Mouse (Mus musculus) heart, embryonic 14.5 days (tissue): Measurements from ENCODE around the gene Atg14. TPM values are rescaled to one million over a fixed set of nuclear protein-coding genes. Genes with fewer than 3 reads are reported as not detected.
"Not testable (repeated sequence)": the region's sequence is repeated elsewhere in the genome, so short reads cannot be mapped to it uniquely, and the experiment has no call there.

ENCODE experiments used
- ATAC-seq: fragments of 200-750 bp; cut with Nextera tagmentation; 2 replicates; pipeline ENCODE4 v1.8.0; 2017; ENCODE audit warnings: low read depth, moderate TSS enrichment; ENCODE audit not compliant: insufficient number of reproducible peaks, insufficient read depth, low FRiP score
- H3K27ac ChIP-seq, 2 experiments: fragments of 200-500 bp in 1 of 2; fragments of 300-500 bp in 1 of 2; sonication (generic) in 1 of 2; replicated peaks in 1 of 2; 2 replicates each; pipeline ENCODE4 v1.5.1; 2012 to 2014; ENCODE audit warnings: low read depth in 2 of 2, low read length in 2 of 2, control low read depth in 1 of 2, mild to moderate bottlenecking in 1 of 2, mixed read lengths in 1 of 2; ENCODE audit not compliant: control insufficient read depth in 1 of 2, insufficient read depth in 1 of 2
- H3K27me3 ChIP-seq: fragments of 300-500 bp; sonication (generic); 2 replicates; pipeline ENCODE4 v1.6.1; 2014; ENCODE audit warnings: mild to moderate bottlenecking, low read length, control low read depth; ENCODE audit not compliant: control insufficient read depth, insufficient read depth
- H3K36me3 ChIP-seq: fragments of 300-500 bp; sonication (generic); 2 replicates; pipeline ENCODE4 v1.6.1; 2014; ENCODE audit warnings: mild to moderate bottlenecking, control low read depth, low read length, mixed read lengths; ENCODE audit not compliant: control insufficient read depth, insufficient read depth
- H3K4me1 ChIP-seq, 2 experiments: fragments of 200-500 bp in 1 of 2; fragments of 300-500 bp in 1 of 2; sonication (generic) in 1 of 2; 2 replicates each; pipeline ENCODE4 v1.6.1; 2012 to 2014; ENCODE audit warnings: low read length in 2 of 2, control low read depth in 1 of 2, mixed read lengths in 1 of 2; ENCODE audit not compliant: control insufficient read depth in 2 of 2, insufficient read depth in 2 of 2
- H3K4me2 ChIP-seq: fragments of 300-500 bp; sonication (generic); 2 replicates; pipeline ENCODE4 v1.6.1; 2014; ENCODE audit warnings: mild to moderate bottlenecking, low read length
- H3K4me3 ChIP-seq, 2 experiments: fragments of 200-500 bp in 1 of 2; fragments of 300-500 bp in 1 of 2; sonication (generic) in 1 of 2; 2 replicates each; pipeline ENCODE4 v1.5.1; 2012 to 2014; ENCODE audit warnings: low read length in 2 of 2, mild to moderate bottlenecking in 2 of 2, control low read depth in 1 of 2, low read depth in 1 of 2, moderate library complexity in 1 of 2; ENCODE audit not compliant: control insufficient read depth in 1 of 2, insufficient read depth in 1 of 2
- H3K9ac ChIP-seq: fragments of 300-500 bp; sonication (generic); 2 replicates; pipeline ENCODE4 v1.6.1; 2014; ENCODE audit warnings: mild to moderate bottlenecking, low read length
- H3K9me3 ChIP-seq: fragments of 300-500 bp; sonication (generic); 2 replicates; pipeline ENCODE4 v1.6.1; 2016; ENCODE audit warnings: low read length, control low read depth; ENCODE audit not compliant: control insufficient read depth
- WGBS: fragments of 180-500 bp; shearing (Covaris S2); extraction: QIAGEN DNeasy Blood & Tissue Kit; methylation state at CpG from one replicate; pipeline ENCODE4 v1.1.7; 2014; 5-methylcytosine and 5-hydroxymethylcytosine counted together
- polyA plus RNA-seq: library from polyadenylated mRNA; unstranded; fragments of >200 nt; fragmentation: Nextera tagmentation; extraction: Ambion mirVana; gene quantifications from 2 replicates; pipeline ENCODE4 v1.2.1, GENCODE M21; 2014

Atg14 gene
- 10.7 and 12.0 TPM in 2 replicates for polyA plus RNA-seq

DNA sequence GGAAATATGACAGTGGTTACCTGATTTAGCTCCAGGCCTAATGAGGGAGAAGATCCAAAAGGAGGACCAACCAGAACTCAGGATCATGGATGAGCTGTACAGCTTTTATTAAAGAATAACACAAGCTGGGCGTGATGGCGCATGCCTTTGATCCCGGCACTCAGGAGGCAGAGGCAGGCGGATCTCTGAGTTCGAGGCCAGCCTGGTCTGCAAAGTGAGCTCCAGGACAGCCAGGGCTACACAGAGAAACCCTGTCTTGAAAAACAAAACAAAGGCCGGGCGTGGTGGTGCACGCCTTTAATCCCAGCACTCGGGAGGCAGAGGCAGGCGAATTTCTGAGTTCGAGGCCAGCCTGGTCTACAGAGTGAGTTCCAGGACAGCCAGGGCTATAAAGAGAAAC is at the start of gene Atg14:
TSS of gene Atg14 (minus strand) at position 101 of the 400 bp plus-strand sequence.
- not testable (repeated sequence) for H3K4me2 ChIP-seq, H3K27ac ChIP-seq, H3K4me1 ChIP-seq, H3K27me3 ChIP-seq, ATAC-seq, H3K9me3 ChIP-seq, H3K9ac ChIP-seq, H3K4me3 ChIP-seq, H3K36me3 ChIP-seq
- WGBS, result 83% methylated on average over 11 of the region's 11 CpGs

DNA sequence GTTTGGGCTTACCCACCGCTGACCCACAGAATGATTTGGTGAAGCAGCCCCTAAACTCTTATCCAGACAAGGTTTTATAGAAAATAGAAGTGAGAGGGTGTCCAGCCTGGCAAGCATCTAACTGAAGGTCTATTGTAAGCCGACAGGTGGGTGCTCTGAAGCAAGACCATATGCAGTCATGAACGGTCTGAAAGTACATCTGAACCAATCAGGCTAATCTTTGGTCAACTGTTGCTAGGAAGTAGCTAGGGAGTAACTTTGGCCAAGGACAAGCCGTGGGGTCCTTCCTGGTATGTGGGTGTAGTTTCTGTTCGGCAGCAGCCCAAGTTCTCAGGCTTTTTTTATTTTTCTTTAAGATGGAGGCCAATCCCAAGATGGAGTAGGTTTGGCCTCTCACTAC is 48.4 kb upstream of the Atg14 start:
- ATAC-seq, result no peak
- Histone ChIP-seq H3K4me2 (no peak overlapping the region), H3K9ac (no peak overlapping the region), H3K27ac (no peak overlapping the region), H3K36me3 (no peaks in the 10 kb centered on the region), H3K9me3 (no peaks in the 10 kb centered on the region), H3K4me3 (no peak overlapping the region), H3K4me1 (no peaks in the 10 kb centered on the region), H3K27me3 (no peaks in the 10 kb centered on the region)
- 79% methylated on average over 5 of the region's 5 CpGs for WGBS

- Histone ChIP-seq H3K4me2 (no peak overlapping the region), H3K9ac (no peak overlapping the region), H3K4me1 (no peaks in the 10 kb centered on the region), H3K27me3 (no peaks in the 10 kb centered on the region), H3K27ac (no peak overlapping the region), H3K36me3 (no peaks in the 10 kb centered on the region), H3K4me3 (no peak overlapping the region), H3K9me3 (no peaks in the 10 kb centered on the region)
- ATAC-seq, result no peak
- 63% methylated on average over 7 of the region's 7 CpGs for WGBS
Measured at GRCm38 (mm10) chr14:47613254-47613653, 42.8 kb upstream of the Atg14 start.

DNA sequence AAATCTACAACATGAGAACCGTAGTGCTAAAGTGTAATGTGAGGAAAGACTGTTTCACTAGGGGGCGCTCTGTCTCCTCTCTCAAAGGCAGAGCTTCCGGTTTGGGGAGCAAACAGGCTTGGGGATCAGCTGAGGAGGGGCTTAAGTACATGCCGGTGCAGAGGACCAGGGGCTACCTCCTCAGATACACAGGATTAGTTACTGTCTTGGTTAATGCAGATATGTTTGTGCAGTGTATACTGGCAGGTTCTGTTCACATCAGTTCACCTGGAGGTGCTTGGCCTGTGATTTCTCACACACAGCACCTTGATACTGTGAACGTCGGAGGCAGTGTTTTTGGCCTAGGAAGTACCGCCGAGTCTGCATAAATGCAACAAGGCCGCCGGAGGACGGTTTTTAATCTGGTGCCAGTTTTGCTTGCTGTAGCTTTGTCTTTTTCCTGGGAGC is 27.5 kb upstream of the Atg14 start:
- ATAC-seq, result no peak

DNA sequence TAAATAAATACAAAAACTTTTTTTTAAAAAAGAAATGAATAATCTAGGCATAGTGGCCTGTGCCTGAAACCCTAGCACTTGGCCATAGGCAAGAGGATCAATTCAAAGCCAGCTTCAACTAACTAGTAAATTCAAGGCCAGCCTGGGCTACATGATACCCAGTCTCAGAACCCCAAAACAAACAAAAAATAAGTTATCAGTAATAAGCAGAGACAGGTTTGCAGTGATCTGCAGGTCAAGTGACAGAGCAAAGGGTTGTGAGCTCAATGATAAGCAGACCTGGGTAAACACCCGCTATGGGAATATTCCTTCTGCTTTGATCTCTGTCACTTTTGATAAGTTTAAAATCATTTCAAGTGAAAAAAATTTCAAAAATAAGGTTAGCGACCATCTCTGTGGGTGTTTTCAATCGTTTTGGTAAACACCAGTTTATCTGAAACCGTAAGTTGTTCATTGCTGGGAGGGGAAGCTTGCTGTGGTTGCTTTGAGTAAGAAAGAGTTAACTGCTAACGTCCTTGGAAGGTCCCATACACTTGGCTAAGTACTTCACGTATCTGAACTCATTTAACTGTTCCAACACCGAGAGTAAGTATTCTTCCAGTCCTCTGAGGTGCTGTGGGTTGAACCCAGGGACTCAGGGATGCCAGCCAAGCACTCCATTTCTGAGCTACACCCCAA is 24.1 kb upstream of the Atg14 start:
- no peak overlapping the region for H3K27ac ChIP-seq
- H3K4me3 ChIP-seq, result no peak overlapping the region
- no peaks in the 10 kb centered on the region for H3K36me3 ChIP-seq
- no peaks in the 10 kb centered on the region for H3K9me3 ChIP-seq
- 35% methylated on average over 7 of the region's 7 CpGs for WGBS
- no peak overlapping the region for H3K9ac ChIP-seq
- H3K4me1 ChIP-seq, result no peaks in the 10 kb centered on the region
- no peak overlapping the region for H3K4me2 ChIP-seq
- H3K27me3 ChIP-seq, result no peaks in the 10 kb centered on the region
- ATAC-seq, result no peak

More for the DNA sequence above, 27.5 kb upstream of the Atg14 start:
- H3K27ac ChIP-seq, result no peak overlapping the region
- peak overlapping the region; percentile 42 for H3K9ac ChIP-seq
- H3K27me3 ChIP-seq, result no peaks in the 10 kb centered on the region
- H3K36me3 ChIP-seq, result no peaks in the 10 kb centered on the region
- H3K4me1 ChIP-seq, result no peaks in the 10 kb centered on the region
- no peaks in the 10 kb centered on the region for H3K9me3 ChIP-seq
- H3K4me2 ChIP-seq, result peak overlapping the region; percentile 54
- 20% methylated on average over 11 of the region's 11 CpGs for WGBS
- H3K4me3 ChIP-seq, result peak overlapping the region; percentile 7 to 12; a peak in 2 of 4 replicates

DNA sequence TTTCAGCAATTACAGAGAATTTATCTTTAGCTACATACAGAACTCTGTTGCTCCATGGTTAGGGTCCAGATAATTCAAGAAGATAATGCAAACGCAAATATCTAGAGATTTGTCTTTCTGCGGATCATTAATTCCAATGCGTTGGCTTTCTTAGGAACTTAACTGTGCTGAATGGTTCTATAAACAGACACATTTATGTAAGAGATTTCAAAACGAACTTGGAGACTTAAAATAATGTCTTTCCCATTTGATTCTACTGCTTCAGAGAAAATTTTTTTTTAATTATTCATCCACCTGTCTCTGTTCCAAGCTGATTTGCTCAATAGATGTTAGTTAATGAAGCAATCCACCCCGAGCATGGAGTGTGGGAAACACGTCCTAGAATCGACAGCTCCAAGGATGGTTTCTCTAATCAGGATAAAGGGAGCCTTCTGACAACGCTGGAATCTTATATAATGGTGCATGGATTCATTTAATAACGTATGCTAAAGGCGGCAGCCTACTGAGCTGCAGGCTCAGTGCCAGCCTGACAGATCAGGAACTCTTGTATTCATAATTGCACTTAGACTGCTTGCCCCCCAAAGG is 20.0 kb upstream of the Atg14 start:
- H3K27ac ChIP-seq, result no peak overlapping the region
- no peak overlapping the region for H3K9ac ChIP-seq
- no peaks in the 10 kb centered on the region for H3K36me3 ChIP-seq
- 70% methylated on average over 10 of the region's 10 CpGs for WGBS
- ATAC-seq, result no peak
- H3K9me3 ChIP-seq, result no peaks in the 10 kb centered on the region
- H3K4me2 ChIP-seq, result no peak overlapping the region
- H3K27me3 ChIP-seq, result no peaks in the 10 kb centered on the region
- no peak overlapping the region for H3K4me3 ChIP-seq
- no peaks in the 10 kb centered on the region for H3K4me1 ChIP-seq

GRCm38 (mm10) chr14:47589444-47589843 is 19.0 kb upstream of the Atg14 start:
- no peaks in the 10 kb centered on the region for H3K27me3 ChIP-seq
- WGBS, result 75% methylated on average over 1 of the region's 1 CpGs
- no peaks in the 10 kb centered on the region for H3K9me3 ChIP-seq
- H3K4me1 ChIP-seq, result no peaks in the 10 kb centered on the region
- no peak overlapping the region for H3K4me2 ChIP-seq
- no peak overlapping the region for H3K4me3 ChIP-seq
- ATAC-seq, result no peak
- no peaks in the 10 kb centered on the region for H3K36me3 ChIP-seq
- H3K27ac ChIP-seq, result no peak overlapping the region
- no peak overlapping the region for H3K9ac ChIP-seq
